Mouse (Mus musculus): ENCODE results near the gene Marc1. TPM values are rescaled to one million over a fixed set of nuclear protein-coding genes. Genes with fewer than 3 reads are reported as not detected.

The Marc1 gene
- polyA plus RNA-seq, 1 experiment = 38.4 TPM

DNA sequence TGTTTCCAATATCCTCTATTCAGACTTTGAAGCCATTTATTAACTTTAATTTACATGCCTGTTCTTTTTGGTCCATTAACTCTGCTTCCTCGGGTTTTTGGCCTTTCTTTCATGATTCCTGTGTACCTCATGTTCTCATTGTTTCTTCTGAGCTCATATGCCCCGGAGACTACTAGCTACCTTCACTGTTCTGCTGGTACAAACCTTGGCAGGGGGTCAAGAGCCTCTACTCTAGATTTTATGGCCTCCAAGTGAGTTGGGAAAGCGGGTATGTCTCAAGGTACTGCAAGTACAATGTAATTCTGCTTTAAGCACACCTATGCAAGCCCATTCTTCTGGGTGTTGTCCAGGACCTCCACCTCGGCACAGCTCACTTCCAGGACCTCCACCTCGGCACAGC lies 48.2 kb downstream of the Marc1 start:
- DNase-seq (ENCODE audit: low read depth) = peak; percentile 91

GRCm38 (mm10) chr1:184761988-184762387 lies 49.1 kb downstream of the Marc1 start:
- DNase-seq (ENCODE audit: low read depth) = peak; percentile 64

DNA sequence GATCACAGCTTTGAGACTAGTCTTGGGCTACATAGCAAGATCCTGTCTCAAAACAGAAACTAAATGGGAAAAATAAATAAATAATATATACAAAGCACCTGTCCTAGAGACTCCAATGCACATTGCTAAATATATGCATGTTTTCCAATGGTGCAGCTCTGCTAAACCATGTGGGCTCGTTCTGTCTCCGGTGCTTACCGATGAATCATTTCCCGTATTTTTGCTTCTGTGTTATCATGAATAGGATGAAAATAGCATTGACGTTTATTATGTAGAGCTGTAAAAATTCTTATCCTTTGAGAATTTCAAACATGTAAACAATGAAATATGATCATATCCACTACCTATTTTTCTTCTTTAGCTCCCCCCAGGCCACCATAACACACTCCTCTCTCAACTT lies 58.4 kb downstream of the Marc1 start:
- DNase-seq (ENCODE audit: low read depth) = no peak

- no peak for DNase-seq (ENCODE audit: low read depth)
Observed at GRCm38 (mm10) chr1:184750114-184750664, 60.9 kb downstream of the Marc1 start.

- DNase-seq (ENCODE audit: low read depth) = no peak
Observed at GRCm38 (mm10) chr1:184748692-184749152, 62.4 kb downstream of the Marc1 start.

- no peak for DNase-seq (ENCODE audit: low read depth)
Observed at GRCm38 (mm10) chr1:184737876-184738479, 73.1 kb downstream of the Marc1 start.

DNA sequence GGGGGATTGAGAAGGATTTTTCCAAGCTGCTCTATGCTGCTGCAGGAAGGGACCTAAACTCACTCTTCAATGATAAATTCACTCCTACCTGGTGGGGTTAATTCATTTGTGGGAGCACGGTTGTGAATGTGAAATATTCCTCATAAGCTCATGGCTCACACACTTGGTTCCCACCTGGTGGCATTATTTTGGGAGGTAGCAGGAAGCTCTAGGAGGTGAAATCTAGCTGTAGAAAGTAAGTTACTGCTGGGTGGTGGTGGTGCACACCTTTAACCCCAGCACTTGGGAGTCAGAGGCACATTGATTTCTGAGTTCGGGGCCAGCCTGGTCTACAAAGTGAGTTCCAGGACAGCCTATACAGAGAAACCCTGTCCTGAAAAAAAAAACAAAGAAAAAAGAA lies 73.9 kb downstream of the Marc1 start:
- no peak for DNase-seq (ENCODE audit: low read depth)

Other genes with a start within 250 kb of the Marc1 start
- gene Hlx, start 78.7 kb downstream of the Marc1 start, polyA plus RNA-seq (2012; rRNA removed) = 9.1 and 9.2 TPM in 2 replicates
- 184 and 202 TPM in 2 replicates for gene Marc2, start 35.1 kb upstream of the Marc1 start, polyA plus RNA-seq (2012; rRNA removed)
- gene C130074G19Rik, start 71.9 kb upstream of the Marc1 start, polyA plus RNA-seq (2012; rRNA removed) = 44.2 and 57.8 TPM in 2 replicates
- gene Mark1, start 188.3 kb upstream of the Marc1 start, polyA plus RNA-seq (2012; rRNA removed) = 5.0 and 6.9 TPM in 2 replicates